Mouse (Mus musculus) bone marrow macrophage, adult 2 months (primary cell): Measurements from ENCODE around the gene Fkbp5. TPM values are rescaled to one million over a fixed set of nuclear protein-coding genes. Genes with fewer than 3 reads are reported as not detected.

ENCODE experiments used
- H3K27ac ChIP-seq: 2 replicates; pipeline ENCODE4 v1.5.1; 2012; ENCODE audit warnings: low read depth, low read length; ENCODE audit not compliant: insufficient read depth
- H3K4me1 ChIP-seq: 2 replicates; pipeline ENCODE4 v1.6.1; 2012; ENCODE audit warnings: low read length; ENCODE audit not compliant: control insufficient read depth, insufficient read depth
- H3K4me3 ChIP-seq: 2 replicates; pipeline ENCODE4 v1.5.1; 2012; ENCODE audit warnings: mild to moderate bottlenecking, low read length, moderate library complexity; ENCODE audit not compliant: insufficient read depth
- CTCF ChIP-seq: IDR thresholded peaks from 2 replicates; pipeline ENCODE4 v1.5.1; 2012; ENCODE audit warnings: low read depth, mild to moderate bottlenecking, low read length, moderate library complexity
- POLR2A ChIP-seq: IDR thresholded peaks from 2 replicates; pipeline ENCODE4 v1.6.1; 2012; ENCODE audit warnings: mild to moderate bottlenecking, low read depth, low read length, borderline replicate concordance
- polyA plus RNA-seq: library from polyadenylated mRNA; stranded (reverse); fragments of >200 nt; gene quantifications from 2 replicates; pipeline ENCODE4 v1.2.4, GENCODE M21; 2012; ENCODE audit not compliant: missing spikeins, insufficient read depth, insufficient read length

The Fkbp5 gene
- polyA plus RNA-seq, 1 experiment, result 4.4 TPM

- Histone ChIP-seq H3K4me3 (0 out of 2 replicates have a peak overlapping the region, but pooled peaks have one; percentile 37), H3K27ac (no peak overlapping the region), H3K4me1 (no peaks in the 10 kb centered on the region)
- no peak for TF ChIP-seq CTCF
- TF ChIP-seq POLR2A, result no peak
Observed at GRCm38 (mm10) chr17:28351353-28351890, 165.9 kb downstream of the Fkbp5 start.

- H3K4me1 ChIP-seq, result no peaks in the 10 kb centered on the region
- TF ChIP-seq POLR2A, result no peak
- no peak for TF ChIP-seq CTCF
- H3K27ac ChIP-seq, result no peak within 1 kb of the TSS
- H3K4me3 ChIP-seq, result peak within 1 kb of the TSS; percentile 37
Observed at GRCm38 (mm10) chr17:28350466-28351352, 166.6 kb downstream of the Fkbp5 start, which contains the start of gene Tead3. Gene Tead3 (minus strand): TSS chr17:28350817.

- no peak overlapping the region for H3K27ac ChIP-seq
Observed at GRCm38 (mm10) chr17:28349901-28350465, 167.3 kb downstream of the Fkbp5 start.

GRCm38 (mm10) chr17:28349264-28349880, 168.0 kb downstream of the Fkbp5 start:
- TF ChIP-seq CTCF (no peak), POLR2A (no peak)
- Histone ChIP-seq H3K4me1 (no peaks in the 10 kb centered on the region), H3K4me3 (no peak overlapping the region), H3K27ac (no peak overlapping the region)

More at GRCm38 (mm10) chr17:28349901-28350465, 167.3 kb downstream of the Fkbp5 start:
- no peaks in the 10 kb centered on the region for H3K4me1 ChIP-seq
- no peak for TF ChIP-seq CTCF
- no peak for TF ChIP-seq POLR2A
- H3K4me3 ChIP-seq, result no peak overlapping the region

Other genes with a start within 250 kb of the Fkbp5 start
- gene Fance, start 204.0 kb downstream of the Fkbp5 start, polyA plus RNA-seq, result 24.2 and 32.1 TPM in 2 replicates
- 568 and 618 TPM in 2 replicates for gene Rpl10a, start 189.1 kb downstream of the Fkbp5 start, polyA plus RNA-seq
- not detected in 2 replicates for gene Tead3, start 166.7 kb downstream of the Fkbp5 start, polyA plus RNA-seq
- gene Tulp1, start 152.3 kb downstream of the Fkbp5 start, polyA plus RNA-seq, result not detected in 2 replicates
- not detected in 2 replicates for gene Armc12, start 13.3 kb upstream of the Fkbp5 start, polyA plus RNA-seq
- gene Clpsl2, start 31.9 kb upstream of the Fkbp5 start, polyA plus RNA-seq, result not detected in 2 replicates
- not detected in 2 replicates for gene Clps, start 43.2 kb upstream of the Fkbp5 start, polyA plus RNA-seq
- not detected in 2 replicates for gene Lhfpl5, start 58.1 kb upstream of the Fkbp5 start, polyA plus RNA-seq
- gene Srpk1, start 105.2 kb upstream of the Fkbp5 start, polyA plus RNA-seq, result 61.7 and 74.6 TPM in 2 replicates
- 0.95 TPM in 1 of 2 replicates, not detected in the other for gene Slc26a8, start 172.7 kb upstream of the Fkbp5 start, polyA plus RNA-seq
- 192 and 195 TPM in 2 replicates for gene Mapk14, start 173.8 kb upstream of the Fkbp5 start, polyA plus RNA-seq
- gene AC170998.1, start 208.6 kb upstream of the Fkbp5 start, polyA plus RNA-seq, result 4.0 and 11.4 TPM in 2 replicates